Mouse (Mus musculus): ENCODE results near the gene Zfp459. TPM values are rescaled to one million over a fixed set of nuclear protein-coding genes. Genes with fewer than 3 reads are reported as not detected.
"Not testable (repeated sequence)": the region's sequence is repeated elsewhere in the genome, so short reads cannot be mapped to it uniquely, and the experiment has no call there.

Zfp459 gene
- 1 to 10 TPM; 3.1 to 5.3 TPM for total RNA-seq (2021)

DNA sequence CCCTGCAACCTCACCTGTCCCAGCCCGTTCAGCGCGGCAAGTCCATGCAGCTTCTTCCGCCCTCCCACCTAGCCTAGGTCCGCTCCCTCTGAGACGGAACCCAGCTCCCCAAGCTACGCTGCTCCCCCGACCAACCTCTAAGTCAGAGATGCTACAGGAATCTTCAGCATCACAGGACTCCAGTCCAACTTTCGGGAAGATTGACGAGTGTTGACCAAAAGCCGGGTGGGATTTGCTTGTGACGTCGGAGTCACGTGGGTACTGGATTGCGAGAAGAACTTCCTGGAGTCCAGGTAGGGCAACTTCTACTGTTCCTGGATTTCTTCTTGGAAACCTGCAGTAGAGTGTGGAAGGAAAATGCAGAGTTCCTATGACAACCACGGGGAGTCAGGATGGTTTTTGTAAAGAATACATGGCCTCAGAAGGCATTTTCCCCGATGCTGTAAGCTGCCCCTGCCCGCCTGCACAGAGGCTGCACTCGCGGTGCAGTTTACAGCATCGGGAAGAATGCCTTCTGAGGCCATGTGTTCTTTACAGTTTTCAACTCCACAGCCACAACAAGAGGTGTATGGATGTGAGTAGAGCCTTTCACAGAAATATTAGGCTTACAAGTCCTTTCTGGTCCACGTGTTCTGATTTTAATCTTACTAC, at the start of gene Zfp459:
Zfp459 (minus strand) TSS at position 212 of the 651 bp plus-strand sequence.
- peak; percentile 30 to 36 for DNase-seq (ENCODE audit: extremely low spot score in 1 of 2, low spot score in 2 of 2)
- intact Hi-C loops (cut with DNase I): no loop called here

DNA sequence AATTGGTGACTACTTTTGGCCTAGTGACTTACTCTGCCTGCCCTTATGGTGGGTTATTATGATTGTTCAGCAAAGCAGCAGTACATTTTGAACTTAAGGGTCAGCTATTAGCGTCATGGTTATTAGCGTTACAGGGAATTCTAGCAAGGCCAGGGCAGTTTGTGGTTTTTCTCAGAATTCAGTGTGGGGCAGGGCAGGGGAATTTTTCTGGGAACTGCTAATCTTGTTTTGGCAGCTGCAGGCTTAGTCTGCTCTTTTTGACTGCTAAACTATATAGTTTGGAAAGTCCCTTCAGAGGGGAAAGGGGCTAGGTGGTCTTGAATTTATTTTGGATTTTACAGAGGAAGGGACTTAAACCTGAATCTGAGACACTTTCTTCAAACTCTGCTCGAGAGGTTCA, 48.1 kb upstream of the Zfp459 start:
- no peak for DNase-seq (ENCODE audit: extremely low spot score in 1 of 2, low spot score in 2 of 2)
- intact Hi-C loops (cut with DNase I): no loop called here

DNA sequence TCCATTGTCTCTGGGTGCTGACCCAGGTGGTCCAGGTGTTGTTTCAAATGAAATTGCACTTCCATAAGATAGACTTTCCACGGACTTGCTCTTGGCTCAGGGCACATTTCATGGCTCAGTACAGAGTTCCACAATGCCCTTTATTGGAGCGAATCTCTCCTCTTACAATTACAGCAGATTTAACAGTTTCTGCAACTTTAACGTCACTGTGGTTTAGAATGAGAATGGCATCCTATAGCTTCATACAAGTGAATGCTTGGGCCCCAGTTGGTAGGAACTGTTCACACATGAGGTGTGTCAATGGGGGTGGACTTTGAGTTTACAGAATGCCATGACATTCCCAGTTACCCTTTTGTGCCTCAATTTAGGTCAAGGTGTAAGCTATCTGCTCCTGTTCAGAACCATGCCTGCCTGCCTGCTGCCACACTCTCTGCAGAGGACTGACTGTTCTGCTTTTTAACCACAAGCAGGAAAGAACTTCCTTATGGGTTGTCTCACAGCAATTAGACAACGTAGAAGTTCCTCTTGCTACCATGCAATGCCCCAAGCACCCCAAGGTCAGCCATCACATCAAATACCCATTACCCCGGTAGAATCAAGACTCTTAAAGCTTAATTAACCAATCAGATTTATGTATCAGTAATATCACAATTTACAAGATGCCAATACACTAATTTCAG, 42.4 kb upstream of the Zfp459 start:
- DNase-seq (ENCODE audit: extremely low spot score in 1 of 2, low spot score in 2 of 2); intact Hi-C loops (cut with DNase I): not testable (repeated sequence)

DNA sequence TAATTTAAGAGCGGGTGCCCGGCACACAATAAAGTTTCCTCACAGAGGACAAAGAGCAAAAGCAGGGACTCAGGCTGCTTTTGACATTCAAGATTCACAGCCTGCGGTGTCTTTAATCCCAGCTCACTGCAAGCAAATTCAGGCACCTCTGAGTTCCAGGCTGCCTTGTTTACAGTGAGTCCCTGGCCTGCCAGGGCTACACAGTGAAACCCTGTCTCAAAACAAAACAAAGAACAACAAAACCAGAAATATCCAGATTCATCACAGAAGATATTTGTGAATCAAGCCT, 30.7 kb upstream of the Zfp459 start:
- no peak for DNase-seq (ENCODE audit: extremely low spot score in 1 of 2, low spot score in 2 of 2)
- intact Hi-C loops (cut with DNase I): no loop called here

DNA sequence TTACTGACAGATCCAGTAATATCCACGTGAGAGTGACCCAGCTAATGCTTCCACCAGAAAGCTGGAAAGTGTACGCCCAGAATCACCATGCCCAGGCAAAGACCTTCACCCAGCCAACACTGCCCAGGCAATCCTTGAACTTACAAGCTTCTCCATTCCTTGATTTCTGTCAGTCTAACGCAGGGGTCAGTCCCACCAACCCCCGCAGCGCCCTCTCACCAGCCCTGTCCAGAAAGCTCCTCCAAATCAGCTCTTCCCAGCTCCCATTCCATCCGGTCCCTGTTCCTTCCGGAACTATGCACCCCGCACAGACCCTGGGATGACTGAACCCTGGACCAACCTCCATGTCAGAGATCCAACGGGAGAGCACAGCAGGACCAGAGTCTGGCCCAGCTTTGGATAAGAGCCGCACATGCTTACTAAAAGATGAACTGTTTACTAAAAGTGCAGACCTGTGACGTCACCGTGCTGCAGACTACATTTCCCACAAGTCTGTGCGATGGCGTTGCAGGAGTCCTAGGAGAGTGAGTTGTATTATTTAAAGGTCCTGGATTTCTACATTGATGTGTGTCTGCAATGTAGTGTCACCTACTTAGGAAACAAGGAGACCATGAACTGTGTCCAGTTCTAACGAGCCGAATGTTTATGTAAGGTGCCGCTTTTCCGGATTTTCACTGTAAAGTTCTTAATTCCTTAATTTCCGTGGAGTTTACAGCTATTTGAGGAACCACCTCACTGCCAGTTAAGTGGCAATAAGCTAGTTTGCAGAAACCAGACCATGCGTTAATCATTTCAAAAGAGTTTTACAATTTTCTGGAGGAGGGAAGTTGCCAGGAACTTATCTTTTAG, 30.2 kb upstream of the Zfp459 start, which contains the start of gene Zfp874a:
Zfp874a (minus strand) TSS at position 453 of the 849 bp plus-strand sequence.
- DNase-seq (ENCODE audit: extremely low spot score in 1 of 2, low spot score in 2 of 2): peak; percentile 89
- intact Hi-C loops (cut with DNase I): no loop called here

DNA sequence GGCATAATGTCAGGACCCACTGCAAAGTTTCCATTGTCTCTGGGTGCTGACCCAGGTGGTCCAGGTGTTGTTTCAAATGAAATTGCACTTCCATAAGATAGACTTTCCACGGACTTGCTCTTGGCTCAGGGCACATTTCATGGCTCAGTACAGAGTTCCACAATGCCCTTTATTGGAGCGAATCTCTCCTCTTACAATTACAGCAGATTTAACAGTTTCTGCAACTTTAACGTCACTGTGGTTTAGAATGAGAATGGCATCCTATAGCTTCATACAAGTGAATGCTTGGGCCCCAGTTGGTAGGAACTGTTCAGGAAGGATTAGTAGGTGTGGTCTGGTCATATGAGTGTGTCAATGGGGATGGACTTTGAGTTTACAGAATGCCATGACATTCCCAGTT, 15.9 kb upstream of the Zfp459 start:
- DNase-seq (ENCODE audit: extremely low spot score in 1 of 2, low spot score in 2 of 2); intact Hi-C loops (cut with DNase I): not testable (repeated sequence)

DNA sequence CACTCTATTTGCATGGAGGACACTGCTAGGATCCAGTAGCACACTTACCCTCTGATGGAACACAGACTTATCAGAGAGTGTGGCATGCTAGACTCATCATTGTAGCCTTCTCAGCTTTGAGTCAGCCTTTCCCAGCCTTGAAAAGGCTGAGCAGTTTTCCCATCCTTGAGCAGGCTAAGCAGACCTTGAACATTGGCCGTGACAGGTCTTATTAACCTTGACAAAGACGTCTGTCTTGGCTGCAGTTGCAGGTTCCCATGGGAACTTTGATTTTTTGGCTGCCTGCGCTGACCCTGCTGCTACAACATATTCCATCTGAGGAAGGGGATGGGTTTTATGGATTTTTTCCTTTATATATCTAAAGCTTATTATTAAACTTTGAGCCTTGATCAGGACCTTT, 6.9 kb upstream of the Zfp459 start:
- intact Hi-C loops (cut with DNase I): no loop called here
- DNase-seq (ENCODE audit: extremely low spot score in 1 of 2, low spot score in 2 of 2): no peak

DNA sequence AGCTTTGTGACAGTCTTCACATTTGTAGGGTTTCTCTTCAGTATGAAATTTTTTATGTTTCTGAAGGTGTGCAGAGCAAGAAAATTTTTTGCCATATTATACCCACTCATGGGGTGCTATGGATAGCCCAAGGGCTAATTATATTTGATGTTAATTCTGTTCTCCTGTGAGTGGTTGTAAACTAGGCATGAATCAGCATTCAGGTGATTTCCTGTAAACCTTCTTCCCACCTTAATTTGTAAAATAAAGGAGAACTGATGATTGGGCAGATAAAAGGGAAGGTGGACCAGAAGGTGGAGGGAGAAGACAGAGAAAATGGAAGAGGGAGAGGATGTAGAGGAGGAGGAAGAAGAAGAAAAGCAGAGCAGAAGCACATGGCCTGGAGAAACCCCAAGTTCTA, 4.5 kb upstream of the Zfp459 start:
- DNase-seq (ENCODE audit: extremely low spot score in 1 of 2, low spot score in 2 of 2); intact Hi-C loops (cut with DNase I): not testable (repeated sequence)

DNA sequence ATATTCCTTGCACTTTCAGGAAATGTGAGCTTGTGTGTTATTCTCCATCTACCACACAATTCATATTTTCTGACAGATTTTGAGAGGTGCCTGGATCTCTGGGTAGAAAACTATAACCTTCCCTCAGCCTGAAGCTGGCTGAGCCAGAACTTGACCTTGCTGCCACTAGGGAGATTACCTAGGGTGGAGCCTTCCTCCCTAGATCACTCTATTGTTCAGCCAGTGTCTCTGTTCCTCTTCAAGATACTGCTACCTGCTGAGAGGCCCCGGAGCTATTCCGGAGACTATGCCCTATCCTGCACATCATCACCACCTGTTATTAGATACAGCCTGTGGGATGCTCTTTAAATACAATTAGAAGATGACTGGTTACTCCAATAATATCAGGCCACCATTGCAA, 1.3 kb upstream of the Zfp459 start:
- not testable (repeated sequence) for DNase-seq (ENCODE audit: extremely low spot score in 1 of 2, low spot score in 2 of 2)

DNA sequence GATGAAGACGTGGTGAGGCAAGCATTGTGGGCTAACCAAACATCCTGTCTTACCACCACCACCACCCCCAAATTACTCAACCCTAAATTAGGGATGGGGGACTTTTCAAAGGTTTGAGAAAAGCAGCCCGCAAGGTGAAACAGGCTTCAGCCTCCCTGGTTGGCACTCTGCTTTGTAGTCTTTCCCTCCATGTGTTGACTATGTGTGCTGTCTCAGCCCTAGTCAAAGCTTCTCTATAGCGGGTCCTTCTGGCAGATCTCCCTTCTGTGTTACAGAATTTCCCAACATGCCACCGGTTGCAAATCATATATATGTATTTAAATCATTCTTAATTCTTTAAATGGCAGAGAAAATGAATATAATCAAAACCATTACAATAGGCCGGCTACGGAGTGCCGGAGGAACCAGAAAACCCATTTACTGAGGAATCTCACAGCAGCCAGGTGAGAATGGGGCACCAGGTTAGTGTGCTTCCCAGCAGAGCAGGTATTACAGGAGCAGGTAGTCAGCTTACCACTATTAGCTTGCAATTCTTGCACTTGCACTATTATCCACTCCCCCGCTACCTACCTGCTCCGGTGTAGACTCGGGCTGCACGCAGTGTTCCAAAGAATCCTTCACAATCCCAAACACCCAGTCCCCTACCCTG, 536 bp downstream of the Zfp459 start:
- intact Hi-C loops (cut with DNase I): no loop called here
- DNase-seq (ENCODE audit: extremely low spot score in 1 of 2, low spot score in 2 of 2): no peak

More for the DNA sequence above, 1.3 kb upstream of the Zfp459 start:
- intact Hi-C loops (cut with DNase I): not testable (repeated sequence)

DNA sequence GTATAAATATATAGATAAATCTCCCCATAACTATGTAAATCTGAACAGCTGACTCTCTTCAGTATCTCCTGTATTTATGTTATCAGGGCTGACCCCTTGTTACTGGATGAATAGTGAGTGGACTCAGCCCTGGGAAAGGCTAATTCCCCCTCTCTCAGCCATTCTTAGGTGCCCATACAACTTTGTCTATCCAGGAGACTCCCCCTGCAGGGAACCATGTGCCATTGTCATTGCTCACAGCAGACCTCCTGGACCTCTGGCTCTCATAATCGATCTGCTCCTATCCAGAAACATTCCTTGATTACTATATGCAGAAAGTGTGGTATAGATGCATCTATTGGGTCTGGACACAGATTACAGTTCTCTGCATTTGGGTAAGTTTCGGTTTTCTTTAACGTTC, 4.4 kb downstream of the Zfp459 start:
- DNase-seq (ENCODE audit: extremely low spot score in 1 of 2, low spot score in 2 of 2): no peak
- intact Hi-C loops (cut with DNase I): no loop called here

DNA sequence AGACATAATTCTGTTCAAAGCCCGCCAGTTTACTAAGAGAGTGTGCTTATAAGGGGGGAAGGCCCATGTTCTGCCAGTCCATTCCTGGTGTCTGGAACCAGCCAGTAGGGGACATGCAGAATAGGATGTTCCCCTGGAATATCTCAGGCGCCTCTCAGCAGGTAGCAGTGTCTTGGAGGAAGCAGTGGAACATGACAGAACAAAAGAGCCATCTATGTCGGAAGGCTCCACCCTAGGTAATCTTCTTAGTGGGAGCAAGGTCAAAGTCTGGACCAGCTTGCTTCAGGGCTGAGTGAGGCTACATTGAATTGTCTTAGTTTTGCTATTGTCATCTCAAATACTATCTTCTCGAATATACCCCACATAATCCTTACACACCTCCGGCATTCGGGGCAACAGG, 5.5 kb downstream of the Zfp459 start:
- intact Hi-C loops (cut with DNase I): no loop called here
- DNase-seq (ENCODE audit: extremely low spot score in 1 of 2, low spot score in 2 of 2): no peak

DNA sequence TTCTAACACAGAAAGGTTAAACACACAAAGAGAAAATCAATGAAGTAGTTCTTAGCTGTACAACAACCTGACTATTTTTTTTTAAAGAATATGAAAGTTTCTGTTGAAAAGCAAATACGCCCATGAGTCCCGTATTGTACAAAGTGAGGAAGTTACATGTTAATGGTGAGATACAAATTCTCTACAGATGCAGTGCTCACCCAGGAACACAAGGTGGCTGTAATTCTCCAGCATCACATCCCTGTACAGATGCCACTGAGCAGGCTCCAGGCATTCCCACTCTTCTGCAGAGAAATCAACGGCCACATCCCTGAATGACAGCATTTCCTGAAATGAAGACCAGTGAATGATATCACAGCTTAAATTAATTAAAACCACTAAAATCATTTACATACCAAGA, 7.6 kb downstream of the Zfp459 start:
- DNase-seq (ENCODE audit: extremely low spot score in 1 of 2, low spot score in 2 of 2); intact Hi-C loops (cut with DNase I): not testable (repeated sequence)

DNA sequence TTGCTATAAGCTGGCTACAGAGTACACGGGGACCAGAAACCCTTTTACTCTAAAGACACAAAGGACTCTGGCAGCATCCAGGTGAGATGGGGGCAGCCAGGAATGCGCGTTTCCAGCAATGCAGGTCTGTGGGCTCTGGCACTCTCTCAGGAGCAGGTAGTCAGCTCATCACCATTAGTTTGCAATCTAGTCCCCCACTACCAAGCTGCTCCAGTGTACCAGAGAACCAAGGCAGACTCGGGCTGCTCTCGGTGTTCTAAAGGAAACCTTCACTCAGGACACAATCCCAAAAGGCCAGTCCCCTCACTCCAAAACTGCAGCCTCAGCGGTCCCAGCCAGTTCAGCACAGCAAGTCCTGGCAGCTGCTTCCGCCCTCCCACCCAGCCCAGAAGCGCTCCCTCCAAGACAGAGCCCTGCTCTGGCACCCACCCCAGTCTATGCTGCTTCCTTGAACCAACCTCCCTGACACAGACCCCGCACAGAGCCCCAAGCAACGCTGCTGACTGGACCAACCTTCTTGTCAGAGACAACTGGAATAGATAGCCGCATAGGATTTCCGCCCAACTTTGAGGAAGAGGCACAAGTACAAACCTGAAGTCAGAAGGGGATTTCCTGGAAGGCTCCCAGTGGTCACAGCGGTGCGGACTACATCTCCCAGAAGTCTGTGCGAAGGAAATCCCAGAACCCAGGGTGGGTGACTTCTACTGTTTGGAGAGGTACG, 21.9 kb downstream of the Zfp459 start, which contains the start of gene Zfp429:
Zfp429 (minus strand) TSS at position 637 of the 721 bp plus-strand sequence.
- intact Hi-C loops (cut with DNase I): not testable (repeated sequence)
- DNase-seq (ENCODE audit: extremely low spot score in 1 of 2, low spot score in 2 of 2): peak; percentile 62 to 81

DNA sequence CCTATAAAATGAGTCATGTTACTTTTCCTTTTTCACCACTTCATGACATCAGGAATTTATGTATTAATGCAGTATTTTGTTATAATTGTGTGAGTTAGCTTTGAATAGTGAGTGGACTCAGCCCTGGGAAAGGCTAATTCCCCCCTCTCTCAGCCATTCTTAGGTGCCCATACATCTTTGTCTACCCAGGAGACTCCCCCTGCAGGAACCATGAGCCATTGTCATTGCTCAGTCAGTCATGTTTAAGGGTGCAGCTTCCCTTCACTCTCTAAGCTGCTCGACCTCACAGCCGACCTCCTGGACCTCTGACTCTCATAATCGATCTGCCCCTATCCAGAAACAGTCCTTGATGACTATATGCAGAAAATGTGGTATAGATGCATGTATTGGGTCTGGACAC, 45.0 kb downstream of the Zfp459 start:
- DNase-seq (ENCODE audit: extremely low spot score in 1 of 2, low spot score in 2 of 2); intact Hi-C loops (cut with DNase I): not testable (repeated sequence)

DNA sequence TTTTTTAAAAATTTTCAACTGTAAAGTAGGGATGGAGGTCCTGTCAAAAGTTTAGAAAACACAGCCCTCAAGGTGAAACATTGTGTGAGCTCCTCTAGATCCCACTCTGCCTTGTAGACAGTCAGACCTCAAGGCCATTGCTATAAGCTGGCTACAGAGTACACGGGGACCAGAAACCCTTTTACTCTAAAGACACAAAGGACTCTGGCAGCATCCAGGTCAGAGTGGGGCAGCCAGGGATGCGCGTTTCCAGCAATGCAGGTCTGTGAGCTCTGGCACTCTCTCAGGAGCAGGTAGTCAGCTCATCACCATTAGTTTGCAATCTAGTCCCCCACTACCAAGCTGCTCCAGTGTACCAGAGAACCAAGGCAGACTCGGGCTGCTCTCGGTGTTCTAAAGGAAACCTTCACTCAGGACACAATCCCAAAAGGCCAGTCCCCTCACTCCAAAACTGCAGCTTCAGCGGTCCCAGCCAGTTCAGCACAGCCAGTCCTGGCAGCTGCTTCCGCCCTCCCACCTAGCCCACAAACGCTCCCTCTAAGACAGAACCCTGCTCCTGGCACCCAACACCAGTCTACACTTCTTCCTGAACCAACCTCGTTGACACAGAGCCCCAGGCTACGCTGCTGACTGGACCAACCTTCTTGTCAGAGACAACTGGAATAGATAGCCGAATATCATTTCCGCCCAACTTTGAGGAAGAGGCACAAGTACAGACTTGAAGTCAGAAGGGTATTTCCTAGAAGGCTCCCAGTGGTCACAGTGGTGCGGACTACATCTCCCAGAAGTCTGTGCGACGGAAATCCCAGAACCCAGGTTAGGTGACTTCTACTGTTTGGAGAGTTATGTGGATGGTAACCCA, 45.9 kb downstream of the Zfp459 start, which contains the start of the genes Gm28041 and Zfp456:
Gm28041 (minus strand) TSS at position 684 of the 862 bp plus-strand sequence.
Zfp456 (minus strand) TSS at position 761 of the 862 bp plus-strand sequence.
- DNase-seq (ENCODE audit: extremely low spot score in 1 of 2, low spot score in 2 of 2): peak; percentile 51 to 53
- intact Hi-C loops (cut with DNase I): loop anchor here (2.0 kb wide), 1 partner anchor 200 kb away; no protein-coding TSS in a partner anchor

DNA sequence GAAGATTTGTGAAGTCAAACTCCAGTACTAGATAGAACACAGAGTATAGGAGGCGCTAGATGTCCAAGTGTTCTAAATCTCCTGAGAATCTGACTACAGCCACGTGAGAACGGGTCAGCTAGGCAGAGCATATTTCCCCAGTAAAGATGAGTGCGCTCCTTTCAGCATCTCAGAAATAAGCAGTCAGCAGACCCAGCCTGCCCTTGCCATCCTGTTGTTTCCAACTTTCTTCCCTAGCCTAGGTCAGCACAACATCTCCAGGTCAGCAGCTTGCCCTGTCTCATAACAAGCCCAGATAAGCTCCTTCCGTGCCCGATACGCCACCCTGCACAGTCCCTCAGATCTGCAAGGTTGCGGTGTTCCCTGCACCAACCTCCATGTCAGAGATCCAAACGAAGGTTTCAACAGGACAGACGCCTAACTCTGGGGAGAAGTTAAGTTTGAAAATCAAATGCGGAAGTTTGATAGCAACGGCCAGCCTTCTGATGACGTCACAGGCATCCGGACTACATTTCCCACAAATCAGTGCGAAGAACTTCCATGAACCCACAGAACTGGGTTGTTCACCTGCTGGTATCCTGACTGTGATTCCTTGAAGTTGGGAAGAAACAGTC, 61.0 kb downstream of the Zfp459 start, which contains the start of the genes Gm28044 and Zfp953:
Gm28044 (minus strand) TSS at position 406 of the 614 bp plus-strand sequence.
Zfp953 (minus strand) TSS at position 475 of the 614 bp plus-strand sequence.
- peak; percentile 89 for DNase-seq (ENCODE audit: extremely low spot score in 1 of 2, low spot score in 2 of 2)
- intact Hi-C loops (cut with DNase I): no loop called here

Data from left cerebral cortex, postnatal 10 days (tissue).